Mouse (Mus musculus): ENCODE data around the gene Fndc8. TPM values are rescaled to one million over a fixed set of nuclear protein-coding genes. Genes with fewer than 3 reads are reported as not detected.

Fndc8 gene
- polyA plus RNA-seq, 1 experiment from 2014 or later, result 0.51 TPM

- H3K36me3 ChIP-seq (ENCODE audit: control insufficient read depth, insufficient read depth, low read length), result no peaks in the 10 kb centered on the region
Measured at GRCm38 (mm10) chr11:82943336-82943735, 51.4 kb downstream of the Fndc8 start.

GRCm38 (mm10) chr11:82945636-82946035 is 53.7 kb downstream of the Fndc8 start:
- Histone ChIP-seq H3K4me1 (ENCODE audit: control insufficient read depth, insufficient read depth, low read depth, low read length) (no peaks in the 10 kb centered on the region), H3K27ac (ENCODE audit: low read depth, low read length) (no peak overlapping the region), H3K36me3 (ENCODE audit: control insufficient read depth, insufficient read depth, low read length) (no peaks in the 10 kb centered on the region), H3K4me2 (ENCODE audit: low read length) (no peak overlapping the region), H3K4me3 (ENCODE audit: low read length) (no peak overlapping the region), H3K9me3 (ENCODE audit: control insufficient read depth, low read length) (no peaks in the 10 kb centered on the region), H3K27me3 (replicated peaks; ENCODE audit: control insufficient read depth, insufficient read depth, low read length) (peaks cover 4% of the 10 kb centered on the region), H3K9ac (ENCODE audit: low read depth, low read length) (no peak overlapping the region)
- WGBS, result 69% methylated on average over 2 of the region's 2 CpGs
- no peak for ATAC-seq

More at GRCm38 (mm10) chr11:82943336-82943735, 51.4 kb downstream of the Fndc8 start:
- Histone ChIP-seq H3K9ac (ENCODE audit: low read depth, low read length) (no peak overlapping the region), H3K27ac (ENCODE audit: low read depth, low read length) (no peak overlapping the region), H3K4me3 (ENCODE audit: low read length) (no peak overlapping the region), H3K4me1 (ENCODE audit: control insufficient read depth, insufficient read depth, low read depth, low read length) (no peaks in the 10 kb centered on the region), H3K4me2 (ENCODE audit: low read length) (no peak overlapping the region), H3K27me3 (replicated peaks; ENCODE audit: control insufficient read depth, insufficient read depth, low read length) (no peaks in the 10 kb centered on the region), H3K9me3 (ENCODE audit: control insufficient read depth, low read length) (no peaks in the 10 kb centered on the region)
- 52% methylated on average over 6 of the region's 6 CpGs for WGBS
- ATAC-seq, result no peak

DNA sequence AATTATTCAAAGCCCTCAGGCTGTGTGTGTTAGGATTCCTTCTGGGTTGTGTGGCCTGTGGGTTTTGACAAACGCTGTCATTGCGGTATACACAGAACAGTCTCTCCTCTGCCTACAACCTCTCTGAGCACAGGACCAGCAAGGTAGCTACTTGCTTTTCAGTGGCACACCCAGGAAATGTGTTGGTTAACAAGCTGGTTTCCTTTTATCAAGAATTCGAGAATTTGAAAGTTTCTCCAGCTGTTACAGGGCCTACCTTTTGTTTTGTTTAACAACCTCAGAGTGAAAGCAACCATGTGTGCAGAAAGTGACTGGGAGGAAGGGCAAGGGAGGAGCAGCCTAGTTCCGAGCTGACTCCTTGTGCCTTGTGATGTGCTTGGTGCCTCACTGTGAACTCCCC is 55.5 kb downstream of the Fndc8 start:
- Histone ChIP-seq H3K27ac (ENCODE audit: low read depth, low read length) (no peak overlapping the region), H3K4me1 (ENCODE audit: control insufficient read depth, insufficient read depth, low read depth, low read length) (no peaks in the 10 kb centered on the region), H3K4me3 (ENCODE audit: low read length) (no peak overlapping the region), H3K9ac (ENCODE audit: low read depth, low read length) (no peak overlapping the region), H3K27me3 (replicated peaks; ENCODE audit: control insufficient read depth, insufficient read depth, low read length) (peaks cover 16% of the 10 kb centered on the region), H3K4me2 (ENCODE audit: low read length) (no peak overlapping the region), H3K9me3 (ENCODE audit: control insufficient read depth, low read length) (no peaks in the 10 kb centered on the region), H3K36me3 (ENCODE audit: control insufficient read depth, insufficient read depth, low read length) (no peaks in the 10 kb centered on the region)
- no peak for ATAC-seq
- WGBS, result 43% methylated on average over 4 of the region's 4 CpGs

DNA sequence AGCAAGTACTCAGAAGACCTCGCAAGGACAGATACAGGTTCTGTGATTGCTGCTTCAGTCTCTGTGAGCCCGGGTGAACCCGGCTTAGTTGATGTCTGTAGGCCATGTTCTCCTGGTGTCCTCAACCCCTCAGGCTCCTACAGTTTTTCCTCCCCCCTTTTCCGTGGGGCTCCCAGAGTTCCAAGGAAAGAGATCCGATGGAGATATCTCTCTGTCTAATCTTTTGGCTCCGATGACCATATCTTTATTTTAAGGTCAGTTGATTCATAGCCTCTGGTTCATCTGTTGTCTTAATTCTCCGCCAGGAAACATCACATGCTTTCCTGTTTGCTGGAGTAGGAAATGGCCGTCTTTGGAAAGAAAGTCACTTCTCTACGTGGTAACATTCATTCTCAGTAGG is 57.1 kb downstream of the Fndc8 start:
- Histone ChIP-seq H3K9me3 (ENCODE audit: control insufficient read depth, low read length) (no peaks in the 10 kb centered on the region), H3K9ac (ENCODE audit: low read depth, low read length) (no peak overlapping the region), H3K27ac (ENCODE audit: low read depth, low read length) (no peak overlapping the region), H3K36me3 (ENCODE audit: control insufficient read depth, insufficient read depth, low read length) (no peaks in the 10 kb centered on the region), H3K4me2 (ENCODE audit: low read length) (no peak overlapping the region), H3K4me1 (ENCODE audit: control insufficient read depth, insufficient read depth, low read depth, low read length) (no peaks in the 10 kb centered on the region), H3K4me3 (ENCODE audit: low read length) (no peak overlapping the region), H3K27me3 (replicated peaks; ENCODE audit: control insufficient read depth, insufficient read depth, low read length) (peaks cover 19% of the 10 kb centered on the region)
- ATAC-seq, result no peak
- WGBS, result 88% methylated on average over 9 of the region's 9 CpGs

Other genes with a start within 250 kb of the Fndc8 start
- gene Cct6b, start 127.8 kb upstream of the Fndc8 start, polyA plus RNA-seq (2015; fragmentation: Nextera tagmentation; extraction: Ambion mirVana), result 0.20 and 0.49 TPM in 2 replicates
- gene Zfp830, start 127.8 kb upstream of the Fndc8 start, polyA plus RNA-seq (2015; fragmentation: Nextera tagmentation; extraction: Ambion mirVana), result 27.5 and 27.9 TPM in 2 replicates
- gene Lig3, start 111.0 kb upstream of the Fndc8 start, polyA plus RNA-seq (2015; fragmentation: Nextera tagmentation; extraction: Ambion mirVana), result 20.9 and 22.1 TPM in 2 replicates
- 3.7 and 3.9 TPM in 2 replicates for gene Rffl, start 20.9 kb upstream of the Fndc8 start, polyA plus RNA-seq (2015; fragmentation: Nextera tagmentation; extraction: Ambion mirVana)
- 11.9 and 12.9 TPM in 2 replicates for gene Rad51d, start 1.5 kb upstream of the Fndc8 start, polyA plus RNA-seq (2015; fragmentation: Nextera tagmentation; extraction: Ambion mirVana)
- gene Nle1, start 16.3 kb downstream of the Fndc8 start, polyA plus RNA-seq (2015; fragmentation: Nextera tagmentation; extraction: Ambion mirVana), result 30.3 and 31.1 TPM in 2 replicates
- gene Unc45b, start 18.4 kb downstream of the Fndc8 start, polyA plus RNA-seq (2015; fragmentation: Nextera tagmentation; extraction: Ambion mirVana), result 1.4 and 3.3 TPM in 2 replicates
- gene Slfn5, start 59.2 kb downstream of the Fndc8 start, polyA plus RNA-seq (2015; fragmentation: Nextera tagmentation; extraction: Ambion mirVana), result 1.3 and 1.9 TPM in 2 replicates
- 2.1 and 2.7 TPM in 2 replicates for gene Slfn9, start 99.7 kb downstream of the Fndc8 start, polyA plus RNA-seq (2015; fragmentation: Nextera tagmentation; extraction: Ambion mirVana)
- gene Slfn8, start 128.7 kb downstream of the Fndc8 start, polyA plus RNA-seq (2015; fragmentation: Nextera tagmentation; extraction: Ambion mirVana), result 0.14 and 0.37 TPM in 2 replicates
- gene Slfn2, start 173.0 kb downstream of the Fndc8 start, polyA plus RNA-seq (2015; fragmentation: Nextera tagmentation; extraction: Ambion mirVana), result 1.3 TPM in 2 replicates
- gene Slfn1, start 224.7 kb downstream of the Fndc8 start, polyA plus RNA-seq (2015; fragmentation: Nextera tagmentation; extraction: Ambion mirVana), result 0.08 TPM in 1 of 2 replicates, not detected in the other